In the genomic region with DNA sequence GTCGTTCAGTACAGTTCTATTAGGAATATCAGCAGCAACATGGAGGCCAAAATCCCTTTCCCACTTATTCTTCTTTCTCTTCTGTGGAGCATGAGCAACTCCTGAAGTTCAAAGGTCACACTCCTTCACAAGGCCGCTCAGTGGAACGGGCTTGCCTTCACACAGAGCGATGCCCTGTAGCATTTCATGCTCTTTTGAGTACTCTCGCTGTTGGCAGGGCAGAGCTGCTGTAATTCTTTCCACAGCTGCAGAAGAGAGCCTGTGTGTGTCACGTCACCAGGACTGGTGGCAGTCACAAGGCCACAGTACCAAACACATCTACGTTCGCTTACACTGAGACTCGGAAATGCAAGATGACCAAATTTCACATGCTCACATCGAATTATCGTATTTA, we compare ENCODE assay signal across 13 mouse cellular contexts. TPM values are rescaled to one million over a fixed set of nuclear protein-coding genes. Genes with fewer than 3 reads are reported as not detected.
DNase-seq lines count a peak whose midpoint lies in the region; ATAC-seq and TF ChIP-seq lines count a peak whose summit lies in the region.
"Had no signal": no experiment of that assay in that cellular context is flagged by ENCODE, and none has a peak within 500 bp of the region (broad histone marks: within the 10 kb centered on the region; RNA-seq: fewer than 3 reads in every experiment).

No protein-coding gene starts in this region.

- peak; percentile 33 to 57 for DNase-seq in adrenal gland, adult (ENCODE audit: inconsistent age in 2 of 2, low spot score in 1 of 2)
- DNase-seq in adrenal gland, adult 8-10 months: no peak
- peak; percentile 13 for DNase-seq in heart, postnatal 4 days
- no peak for DNase-seq in midbrain, embryonic 10.5 days (ENCODE audit: low spot score)
- DNase-seq in midbrain, embryonic 14.5 days: no peak
- no peak for DNase-seq in stomach, postnatal 0 days (ENCODE audit: low spot score)
- DNase-seq in ovary, postnatal 14 days (ENCODE audit: low spot score): no peak
- DNase-seq: cerebellum, adult 9-10 months; forebrain, postnatal 0 days; spleen, adult 18-20 months had no signal

- no peak overlapping the region for H3K4me3 ChIP-seq in heart, embryonic 11.5 days (ENCODE audit: low read depth, low read length)
- no peak overlapping the region for H3K4me3 ChIP-seq in midbrain, embryonic 10.5 days
- no peak overlapping the region for H3K4me3 ChIP-seq in midbrain, embryonic 14.5 days (replicated peaks; ENCODE audit: low read depth, low read length)
- H3K4me3 ChIP-seq in stomach, postnatal 0 days (ENCODE audit: low read depth, low read length): no peak overlapping the region
- H3K4me3 ChIP-seq: midbrain, embryonic 12.5 days had no signal

- H3K4me1 ChIP-seq in heart, embryonic 11.5 days (ENCODE audit: control insufficient read depth, insufficient read depth, low read length): peaks cover 10% of the 10 kb centered on the region; the same call in 1 of the 2 replicates
- peaks cover 26% of the 10 kb centered on the region for H3K4me1 ChIP-seq in midbrain, embryonic 10.5 days
- H3K4me1 ChIP-seq in midbrain, embryonic 14.5 days (ENCODE audit: control insufficient read depth, insufficient read depth, low read length): peaks cover 5% of the 10 kb centered on the region; the same call in 1 of the 2 replicates
- H3K4me1 ChIP-seq in stomach, postnatal 0 days (replicated peaks; ENCODE audit: control insufficient read depth, insufficient read depth): no peaks in the 10 kb centered on the region

- no peak for ATAC-seq in heart, embryonic 11.5 days (replicated peaks; ENCODE audit: insufficient number of reproducible peaks, low FRiP score, low TSS enrichment)
- no peak for ATAC-seq in midbrain, embryonic 14.5 days (ENCODE audit: low FRiP score, low TSS enrichment)
- ATAC-seq in stomach, postnatal 0 days (ENCODE audit: low FRiP score, low TSS enrichment): no peak
- ATAC-seq: activated CD4-positive, CD25-positive, alpha-beta regulatory T cell, adult 4 months; forebrain, postnatal 0 days had no signal

- 72% methylated on average over 11 of the region's 11 CpGs for WGBS in heart, embryonic 11.5 days (ENCODE audit: insufficient replicate concordance)
- 70% methylated on average over 11 of the region's 11 CpGs for WGBS in midbrain, embryonic 10.5 days
- 63% methylated on average over 11 of the region's 11 CpGs for WGBS in midbrain, embryonic 14.5 days
- 58% methylated on average over 11 of the region's 11 CpGs for WGBS in stomach, postnatal 0 days

- H3K27ac ChIP-seq in heart, embryonic 11.5 days (ENCODE audit: low read depth, low read length): no peak overlapping the region
- H3K27ac ChIP-seq in midbrain, embryonic 10.5 days (replicated peaks): peak overlapping the region; percentile 76; the same call in 1 of the 2 replicates
- no peak overlapping the region; the same call in 1 of the 2 replicates for H3K27ac ChIP-seq in midbrain, embryonic 14.5 days (replicated peaks; ENCODE audit: low read depth, low read length)
- 0 out of 2 replicates have a peak overlapping the region, but pooled peaks have one; percentile 8 for H3K27ac ChIP-seq in stomach, postnatal 0 days (replicated peaks)

- H3K9ac ChIP-seq in heart, embryonic 11.5 days (ENCODE audit: low read depth, low read length): no peak overlapping the region
- H3K9ac ChIP-seq in midbrain, embryonic 14.5 days (replicated peaks; ENCODE audit: low read length): no peak overlapping the region
- H3K9ac ChIP-seq in stomach, postnatal 0 days (ENCODE audit: low read length): no peak overlapping the region
- H3K9ac ChIP-seq: forebrain, postnatal 0 days; midbrain, embryonic 12.5 days had no signal

- H3K27me3 ChIP-seq in heart, embryonic 11.5 days (ENCODE audit: control insufficient read depth, insufficient read depth, low read length): no peaks in the 10 kb centered on the region
- H3K27me3 ChIP-seq in midbrain, embryonic 10.5 days (ENCODE audit: low read depth, poor library complexity, severe bottlenecking): no peaks in the 10 kb centered on the region
- H3K27me3 ChIP-seq in midbrain, embryonic 14.5 days (ENCODE audit: control insufficient read depth, insufficient read depth, low read length): no peaks in the 10 kb centered on the region
- H3K27me3 ChIP-seq in stomach, postnatal 0 days (ENCODE audit: control insufficient read depth, insufficient read depth, low read length): no peaks in the 10 kb centered on the region
- H3K27me3 ChIP-seq: midbrain, embryonic 12.5 days had no signal

- no peak overlapping the region for H3K4me2 ChIP-seq in heart, embryonic 11.5 days
- H3K4me2 ChIP-seq in midbrain, embryonic 14.5 days (ENCODE audit: low read length): no peak overlapping the region
- no peak overlapping the region for H3K4me2 ChIP-seq in stomach, postnatal 0 days (replicated peaks; ENCODE audit: low read depth)
- H3K4me2 ChIP-seq: midbrain, embryonic 12.5 days had no signal

- no peaks in the 10 kb centered on the region for H3K36me3 ChIP-seq in heart, embryonic 11.5 days (ENCODE audit: control insufficient read depth, insufficient read depth, low read length)
- H3K36me3 ChIP-seq in midbrain, embryonic 10.5 days: no peaks in the 10 kb centered on the region
- H3K36me3 ChIP-seq in midbrain, embryonic 14.5 days (ENCODE audit: control insufficient read depth, insufficient read depth, low read length): no peaks in the 10 kb centered on the region
- H3K36me3 ChIP-seq in stomach, postnatal 0 days (ENCODE audit: control insufficient read depth, insufficient read depth, low read length): no peaks in the 10 kb centered on the region
- H3K36me3 ChIP-seq: midbrain, embryonic 12.5 days had no signal

- TF ChIP-seq CTCF in stomach, postnatal 0 days (IDR thresholded peaks at IDR 0.05; ENCODE audit: low read depth): no peak

- H3K9me3 ChIP-seq in heart, embryonic 11.5 days (replicated peaks; ENCODE audit: control insufficient read depth, low read length): no peaks in the 10 kb centered on the region
- no peaks in the 10 kb centered on the region for H3K9me3 ChIP-seq in midbrain, embryonic 10.5 days (replicated peaks)
- H3K9me3 ChIP-seq in midbrain, embryonic 14.5 days (ENCODE audit: control insufficient read depth, low read length): no peaks in the 10 kb centered on the region
- no peaks in the 10 kb centered on the region for H3K9me3 ChIP-seq in stomach, postnatal 0 days (ENCODE audit: control insufficient read depth, low read length)

- TF ChIP-seq EP300 in stomach, postnatal 0 days (optimal IDR thresholded peaks at IDR 0.05): no peak

RNA-seq across cellular contexts. Expression of gene Adamts20, which starts 21.2 kb away (rescaled TPM):
- total RNA-seq in adrenal gland, adult 8-10 months (2022): 1 to 10 TPM in 3 of 4 experiments, under 1 TPM in 1; 0.94 to 2.3 (median 1.2) TPM
- 1 to 10 TPM in 1 of 2 experiments, under 1 TPM in 1; 0.95 to 1.6 TPM for total RNA-seq in heart, postnatal 4 days (2021)
- 1.6 and 1.7 TPM in 2 replicates for polyA plus RNA-seq in heart, embryonic 11.5 days (2014; fragmentation: Nextera tagmentation; extraction: Ambion mirVana)
- polyA plus RNA-seq in midbrain, embryonic 10.5 days (2016; fragmentation: Nextera tagmentation; extraction: Ambion mirVana): 2.5 and 3.5 TPM in 2 replicates
- 2.6 and 3.5 TPM in 2 replicates for polyA plus RNA-seq in midbrain, embryonic 14.5 days (2014; fragmentation: Nextera tagmentation; extraction: Ambion mirVana)
- polyA plus RNA-seq in stomach, postnatal 0 days (2015; fragmentation: Nextera tagmentation; extraction: Ambion mirVana): 0.40 and 0.64 TPM in 2 replicates

Comparison
In these comparisons a context has a peak if more than half of its experiments do, and no peak if none do; other contexts are left out.
1. DNase-seq: peak in adrenal gland, adult (2 of 2) and heart, postnatal 4 days (single experiment); none in adrenal gland, adult 8-10 months (single experiment), midbrain, embryonic 10.5 days (single experiment), midbrain, embryonic 14.5 days (single experiment), stomach, postnatal 0 days (single experiment) and ovary, postnatal 14 days (single experiment).
2. H3K27ac ChIP-seq: peak in midbrain, embryonic 10.5 days (single experiment) and stomach, postnatal 0 days (single experiment); none in heart, embryonic 11.5 days (single experiment) and midbrain, embryonic 14.5 days (single experiment).